Mouse (Mus musculus): ENCODE results near the gene Gmppa.

DNA sequence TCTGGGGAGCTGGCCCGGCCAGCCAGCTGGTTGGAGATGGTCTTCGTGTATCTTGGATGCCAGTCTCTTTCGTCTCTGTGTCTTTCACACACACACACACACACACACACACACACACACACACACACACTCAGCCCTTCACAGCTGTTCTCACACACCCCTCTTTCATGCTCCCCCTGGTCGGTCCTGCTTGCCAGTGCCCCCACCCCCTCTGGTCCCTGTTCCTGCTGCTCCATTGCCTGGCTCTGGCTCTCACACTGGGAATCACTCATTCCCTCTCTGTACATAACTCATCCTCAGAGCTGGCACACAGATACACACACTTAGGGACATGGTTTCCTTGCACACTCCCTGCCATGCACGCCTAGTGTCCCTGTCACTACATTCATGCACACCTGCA lies 16.2 kb downstream of the Gmppa start:
- no peak for TF ChIP-seq CTCF (IDR thresholded peaks at IDR 0.05; ENCODE audit: insufficient read depth, low read depth, low read length)
- TF ChIP-seq POLR2A (IDR thresholded peaks at IDR 0.05; ENCODE audit: insufficient read depth, low read depth, low read length): no peak
